Mouse (Mus musculus): ENCODE results near the gene Snrnp70.

- no peak for TF ChIP-seq CTCF (IDR thresholded peaks at IDR 0.05; ENCODE audit: low read depth)
- no peak for TF ChIP-seq EP300 (IDR thresholded peaks at IDR 0.05; ENCODE audit: low read depth)
Observed at GRCm38 (mm10) chr7:45436444-45436843, 40.9 kb upstream of the Snrnp70 start.

Data from liver, postnatal 0 days (tissue).